Mouse (Mus musculus): ENCODE results near the gene Srpr. TPM values are rescaled to one million over a fixed set of nuclear protein-coding genes. Genes with fewer than 3 reads are reported as not detected.

Gene Srpr
- total and polyA plus RNA-seq, 3 experiments: 42.9 to 113 (median 63.5) TPM

DNA sequence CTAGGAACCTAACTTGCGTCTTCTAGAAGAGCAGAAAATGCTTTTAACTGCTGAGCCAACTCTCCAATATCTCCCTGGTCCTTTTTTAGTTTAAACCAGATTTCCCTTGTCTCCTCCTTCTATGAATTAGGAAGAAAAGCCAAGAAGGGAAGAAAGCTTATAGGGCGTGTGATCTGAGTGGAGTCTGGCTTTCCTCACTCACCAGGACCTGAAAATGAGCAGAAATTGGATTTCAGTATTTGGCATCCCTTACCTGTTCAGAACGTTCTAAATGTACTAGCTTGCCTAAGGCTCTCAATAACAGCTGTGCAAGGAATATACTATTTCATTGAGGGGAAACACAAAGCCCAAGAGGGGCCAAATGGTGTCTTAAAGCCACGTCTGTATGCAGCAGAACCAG is 84.4 kb downstream of the Srpr start:
- no peak overlapping the region for H3K4me3 ChIP-seq (ENCODE audit: control insufficient read depth in 1 of 2, insufficient read depth in 1 of 2, low read depth in 2 of 2, low read length in 2 of 2)
- no peak overlapping the region for H3K9ac ChIP-seq (ENCODE audit: control insufficient read depth, low read depth, low read length, poor library complexity, severe bottlenecking)
- H3K4me1 ChIP-seq (ENCODE audit: control insufficient read depth in 1 of 2, insufficient read depth in 2 of 2, low read length in 2 of 2): no peaks in the 10 kb centered on the region
- no peak for DNase-seq (ENCODE audit: low read depth, low spot score)
- no peaks in the 10 kb centered on the region for H3K36me3 ChIP-seq (ENCODE audit: control insufficient read depth in 1 of 2, insufficient read depth in 2 of 2, low read length in 2 of 2)
- no peaks in the 10 kb centered on the region for H3K9me3 ChIP-seq (replicated peaks; ENCODE audit: insufficient read depth, low read length)
- TF ChIP-seq MAFK (IDR thresholded peaks at IDR 0.05; ENCODE audit: borderline replicate concordance, low read depth, low read length) (no peak), ETS1 (IDR thresholded peaks at IDR 0.05; ENCODE audit: low read depth, low read length) (no peak), UBTF (IDR thresholded peaks at IDR 0.05; ENCODE audit: borderline replicate concordance, insufficient read depth, low read depth, low read length) (no peak), NRF1 (IDR thresholded peaks at IDR 0.05; ENCODE audit: insufficient read depth, low read depth, low read length, poor library complexity, severe bottlenecking) (no peak), USF2 (IDR thresholded peaks at IDR 0.05; ENCODE audit: borderline replicate concordance in 1 of 2, insufficient read depth in 1 of 2, low read depth in 1 of 2, low read length in 2 of 2) (no peak), TCF12 (IDR thresholded peaks at IDR 0.05; ENCODE audit: low read depth, low read length) (no peak), ZNF384 (IDR thresholded peaks at IDR 0.05; ENCODE audit: low read depth, low read length) (no peak), POLR2AphosphoS5 (IDR thresholded peaks at IDR 0.05; ENCODE audit: borderline replicate concordance, low read depth, low read length) (no peak), MXI1 (IDR thresholded peaks at IDR 0.05; ENCODE audit: low read depth, low read length) (no peak), TAL1 (IDR thresholded peaks at IDR 0.05; ENCODE audit: low read length) (no peak)
- no peaks in the 10 kb centered on the region for H3K79me2 ChIP-seq (ENCODE audit: control insufficient read depth, insufficient read depth, low read length, poor library complexity)
- H3K27me3 ChIP-seq (ENCODE audit: control insufficient read depth in 1 of 2, insufficient read depth in 2 of 2, low read length in 2 of 2): no peaks in the 10 kb centered on the region
- H3K27ac ChIP-seq (ENCODE audit: control insufficient read depth, low read depth, low read length): no peak overlapping the region

DNA sequence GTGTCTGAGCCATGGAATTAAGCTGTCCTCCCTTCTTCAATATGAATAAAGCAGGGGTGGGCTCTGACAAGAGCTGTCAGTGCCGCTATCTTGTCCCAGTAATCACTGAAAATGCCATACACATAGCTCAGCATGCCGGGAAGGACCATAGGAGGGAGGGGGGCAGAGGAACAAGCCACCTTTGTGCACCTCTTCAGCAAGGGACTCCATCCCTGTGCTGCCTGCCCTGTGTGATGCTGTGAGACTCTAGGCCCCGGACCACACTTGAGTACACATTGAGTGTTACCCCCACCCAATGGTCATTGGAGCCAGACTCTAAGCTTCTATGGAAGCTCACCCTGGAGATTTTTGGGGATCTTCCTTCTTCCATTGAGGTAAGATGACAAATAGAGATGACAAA is 86.4 kb downstream of the Srpr start:
- Histone ChIP-seq H3K27ac (ENCODE audit: control insufficient read depth, low read depth, low read length) (no peak overlapping the region), H3K27me3 (ENCODE audit: control insufficient read depth in 1 of 2, insufficient read depth in 2 of 2, low read length in 2 of 2) (no peaks in the 10 kb centered on the region), H3K36me3 (ENCODE audit: control insufficient read depth in 1 of 2, insufficient read depth in 2 of 2, low read length in 2 of 2) (no peaks in the 10 kb centered on the region), H3K9ac (ENCODE audit: control insufficient read depth, low read depth, low read length, poor library complexity, severe bottlenecking) (no peak overlapping the region), H3K9me3 (replicated peaks; ENCODE audit: insufficient read depth, low read length) (no peaks in the 10 kb centered on the region), H3K4me3 (ENCODE audit: control insufficient read depth in 1 of 2, insufficient read depth in 1 of 2, low read depth in 2 of 2, low read length in 2 of 2) (no peak overlapping the region), H3K4me1 (ENCODE audit: control insufficient read depth in 1 of 2, insufficient read depth in 2 of 2, low read length in 2 of 2) (no peaks in the 10 kb centered on the region), H3K79me2 (ENCODE audit: control insufficient read depth, insufficient read depth, low read length, poor library complexity) (no peaks in the 10 kb centered on the region)
- TF ChIP-seq GABPA (IDR thresholded peaks at IDR 0.05; ENCODE audit: low read depth, low read length) (no peak), MAFK (IDR thresholded peaks at IDR 0.05; ENCODE audit: borderline replicate concordance, low read depth, low read length) (no peak), CHD1 (IDR thresholded peaks at IDR 0.05; ENCODE audit: low read depth, low read length) (no peak), MAZ (IDR thresholded peaks at IDR 0.05; ENCODE audit: low read depth, low read length) (no peak), MYC (IDR thresholded peaks at IDR 0.05; ENCODE audit: low read depth, low read length) (no peak), GATA1 (IDR thresholded peaks at IDR 0.05; ENCODE audit: low read depth, low read length) (no peak), NRF1 (IDR thresholded peaks at IDR 0.05; ENCODE audit: insufficient read depth, low read depth, low read length, poor library complexity, severe bottlenecking) (no peak), UBTF (IDR thresholded peaks at IDR 0.05; ENCODE audit: borderline replicate concordance, insufficient read depth, low read depth, low read length) (no peak), MYB (IDR thresholded peaks at IDR 0.05; ENCODE audit: low read depth, low read length) (no peak), ZKSCAN1 (IDR thresholded peaks at IDR 0.05; ENCODE audit: low read depth, low read length) (no peak), CTCF (IDR thresholded peaks at IDR 0.05 in 2 of 3, conservative IDR thresholded peaks at IDR 0.05 in 1 of 3; ENCODE audit: control insufficient read depth in 1 of 3, insufficient read depth in 1 of 3, low read depth in 2 of 3, low read length in 3 of 3, poor library complexity in 1 of 3, severe bottlenecking in 1 of 3) (no peak), RCOR1 (IDR thresholded peaks at IDR 0.05; ENCODE audit: low read depth, low read length) (no peak), MXI1 (IDR thresholded peaks at IDR 0.05; ENCODE audit: low read depth, low read length) (no peak), RAD21 (IDR thresholded peaks at IDR 0.05; ENCODE audit: low read depth, low read length) (no peak), CHD2 (IDR thresholded peaks at IDR 0.05; ENCODE audit: low read length) (no peak), BHLHE40 (IDR thresholded peaks at IDR 0.05; ENCODE audit: borderline replicate concordance, low read depth, low read length) (no peak), ZMIZ1 (IDR thresholded peaks at IDR 0.05; ENCODE audit: low read depth, low read length) (no peak), E2F4 (IDR thresholded peaks at IDR 0.05; ENCODE audit: borderline replicate concordance, low read depth, low read length) (no peak), NELFE (IDR thresholded peaks at IDR 0.05; ENCODE audit: low read depth, low read length) (no peak), POLR2AphosphoS2 (IDR thresholded peaks at IDR 0.05; ENCODE audit: low read length) (no peak)
- no peak for DNase-seq (ENCODE audit: low read depth, low spot score)

Measured in MEL (cell line).